Mouse (Mus musculus): ENCODE data around the gene Plekhg1.

Gene Plekhg1

GRCm38 (mm10) chr10:3958591-3958990 lies 218.4 kb downstream of the Plekhg1 start:
- DNase-seq (ENCODE audit: low read depth) = no peak

DNA sequence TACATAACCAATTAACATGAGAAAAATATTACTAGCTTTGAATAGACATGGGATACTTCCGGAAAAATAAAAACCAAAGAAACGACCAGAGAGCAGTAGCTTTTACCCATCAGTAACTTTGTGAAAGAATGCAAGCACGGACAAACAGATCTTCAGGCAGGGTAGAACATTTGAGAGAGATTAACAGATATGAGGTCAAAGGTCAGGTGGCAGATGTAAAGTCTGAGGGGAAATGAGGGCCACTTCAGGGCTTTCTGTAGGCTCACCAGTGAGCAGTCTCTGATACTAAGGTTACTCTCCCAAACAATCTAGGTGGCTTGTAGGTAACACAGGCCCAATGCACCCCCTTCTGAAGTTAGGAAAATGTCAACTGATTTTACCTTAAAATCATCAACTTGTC lies 228.9 kb downstream of the Plekhg1 start:
- DNase-seq (ENCODE audit: low read depth) = no peak

DNA sequence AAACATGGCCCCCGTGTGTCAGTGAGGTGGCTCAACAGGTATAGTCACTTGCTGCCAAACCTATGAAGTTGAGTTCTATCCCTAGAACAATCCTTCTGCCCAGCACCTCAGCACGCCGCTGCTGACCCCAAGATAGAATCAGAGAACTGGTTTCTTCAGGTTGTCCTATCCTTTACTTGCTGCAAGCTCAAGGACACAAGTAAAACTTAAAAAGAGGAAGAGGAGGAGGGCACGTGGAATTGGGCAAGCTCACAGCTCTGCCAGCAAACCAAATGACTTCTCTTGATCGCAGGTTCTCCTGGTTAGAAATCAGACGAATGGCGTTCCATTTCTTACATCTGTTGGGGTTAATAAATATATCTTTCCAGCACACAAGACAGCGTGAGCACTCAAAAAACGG lies 232.1 kb downstream of the Plekhg1 start:
- DNase-seq (ENCODE audit: low read depth) = no peak

- DNase-seq (ENCODE audit: low read depth) = peak; percentile 67
These were observed 232.9 kb downstream of the Plekhg1 start, which contains the start of gene Mthfd1l for GRCm38 (mm10) chr10:3972981-3973588. Gene Mthfd1l (plus strand): TSS chr10:3973118.

- DNase-seq (ENCODE audit: low read depth) = peak; percentile 49
These were observed 233.5 kb downstream of the Plekhg1 start for GRCm38 (mm10) chr10:3973589-3974070.

DNA sequence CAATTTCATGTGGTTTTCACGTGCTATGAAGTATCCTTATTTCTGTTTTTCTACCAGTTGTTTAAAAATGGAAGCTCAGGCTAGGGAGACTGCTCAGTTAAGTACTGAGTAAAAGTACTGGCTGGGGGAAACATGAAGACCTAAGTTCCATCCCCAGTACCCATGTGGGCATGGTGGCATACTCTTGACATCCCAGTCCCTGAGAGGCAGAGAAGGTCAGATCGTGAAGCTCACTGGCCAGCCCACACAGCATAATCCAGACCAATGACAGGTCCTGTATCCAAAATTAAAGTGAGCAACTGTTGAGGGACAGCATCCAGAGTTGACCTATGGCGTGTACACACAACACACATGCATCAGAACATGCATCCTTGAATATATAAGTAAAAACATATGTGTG lies 234.2 kb downstream of the Plekhg1 start:
- no peak for DNase-seq (ENCODE audit: low read depth)

DNA sequence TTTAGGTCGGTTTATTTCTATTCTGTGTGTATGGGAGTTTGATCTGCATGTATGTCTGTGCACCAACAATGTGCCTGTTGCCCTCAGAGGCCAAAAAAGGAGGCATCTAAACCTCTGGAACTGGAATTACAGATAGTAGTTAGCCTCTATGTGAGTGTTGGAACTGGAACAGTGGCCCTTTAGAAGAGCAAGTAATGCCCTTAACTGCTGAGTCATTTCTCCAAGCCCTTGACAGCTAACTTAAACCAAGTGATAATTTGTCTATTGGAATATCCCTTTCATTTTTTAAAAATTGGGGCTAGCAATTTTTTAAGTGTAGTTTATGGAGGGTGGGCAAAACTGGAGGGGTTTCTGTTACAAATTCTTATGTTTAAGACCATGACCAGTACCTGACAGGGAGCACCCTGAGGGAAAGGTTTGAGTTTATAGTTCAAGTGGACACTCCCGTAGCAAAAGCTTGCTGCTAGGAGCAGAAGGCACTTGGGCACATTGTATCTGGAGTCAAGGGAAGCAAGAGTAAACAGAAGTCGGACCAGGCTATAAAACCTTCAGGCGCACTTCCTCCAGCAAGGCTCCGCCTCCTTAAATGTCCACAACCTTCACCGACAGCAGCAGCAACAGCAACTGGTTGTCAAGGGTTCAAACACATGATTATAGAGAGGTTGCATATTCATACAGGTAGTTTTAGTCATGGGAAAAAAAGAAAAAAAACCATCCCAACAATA lies 235.9 kb downstream of the Plekhg1 start:
- no peak for DNase-seq (ENCODE audit: low read depth)

GRCm38 (mm10) chr10:3976623-3977010 lies 236.5 kb downstream of the Plekhg1 start:
- DNase-seq (ENCODE audit: low read depth) = no peak

DNA sequence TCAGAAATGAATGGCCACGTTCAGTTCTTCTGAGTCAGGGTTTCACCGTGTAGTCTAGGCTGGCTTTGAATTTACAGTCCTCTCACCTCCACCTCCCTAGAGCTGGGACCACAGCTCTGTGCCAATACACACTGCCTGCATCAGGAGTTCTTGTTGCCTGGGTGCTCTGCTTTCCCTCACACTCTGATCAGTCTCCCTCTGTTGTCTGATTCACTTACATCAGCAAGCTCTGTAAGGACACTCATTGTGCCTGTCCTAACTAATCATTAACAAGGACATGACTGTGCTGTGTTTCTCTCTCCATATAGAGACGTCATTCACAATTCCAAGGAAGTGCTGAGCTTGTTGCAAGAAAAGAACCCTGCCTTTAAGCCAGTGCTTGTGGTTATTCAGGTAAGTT lies 238.2 kb downstream of the Plekhg1 start:
- no peak for DNase-seq (ENCODE audit: low read depth)

GRCm38 (mm10) chr10:3978792-3979488 lies 238.8 kb downstream of the Plekhg1 start:
- DNase-seq (ENCODE audit: low read depth) = no peak

GRCm38 (mm10) chr10:3980231-3980630 lies 240.1 kb downstream of the Plekhg1 start:
- no peak for DNase-seq (ENCODE audit: low read depth)

DNA sequence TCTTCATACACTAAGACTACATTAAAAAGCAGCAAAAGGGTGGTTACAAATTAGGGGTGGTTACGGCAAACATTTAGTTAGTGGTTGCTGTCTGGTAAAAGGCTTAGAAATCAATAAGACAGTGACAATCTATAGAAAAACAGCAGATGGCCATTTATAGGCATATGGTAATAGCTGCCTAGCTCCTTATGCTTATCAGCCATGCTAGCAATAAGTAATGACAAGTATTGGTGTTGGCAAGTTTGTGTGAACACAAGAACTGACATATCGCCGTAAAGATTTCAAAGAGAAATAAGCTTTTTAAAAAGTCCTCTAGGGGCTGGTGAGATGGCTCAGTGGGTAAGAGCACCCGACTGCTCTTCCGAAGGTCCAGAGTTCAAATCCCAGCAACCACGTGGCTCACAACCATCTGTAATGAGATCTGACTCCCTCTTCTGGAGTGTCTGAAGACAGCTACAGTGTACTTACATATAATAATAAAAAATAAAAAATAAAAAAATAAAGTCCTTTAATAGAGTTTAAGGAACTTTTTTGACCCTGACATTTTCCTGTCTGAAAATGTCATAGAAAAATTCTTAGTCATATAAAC lies 250.2 kb downstream of the Plekhg1 start:
- DNase-seq (ENCODE audit: low read depth) = no peak

GRCm38 (mm10) chr10:3993365-3994102 lies 253.4 kb downstream of the Plekhg1 start:
- no peak for DNase-seq (ENCODE audit: low read depth)

- no peak for DNase-seq (ENCODE audit: low read depth)
These were observed 255.1 kb downstream of the Plekhg1 start for GRCm38 (mm10) chr10:3995277-3995676.

DNA sequence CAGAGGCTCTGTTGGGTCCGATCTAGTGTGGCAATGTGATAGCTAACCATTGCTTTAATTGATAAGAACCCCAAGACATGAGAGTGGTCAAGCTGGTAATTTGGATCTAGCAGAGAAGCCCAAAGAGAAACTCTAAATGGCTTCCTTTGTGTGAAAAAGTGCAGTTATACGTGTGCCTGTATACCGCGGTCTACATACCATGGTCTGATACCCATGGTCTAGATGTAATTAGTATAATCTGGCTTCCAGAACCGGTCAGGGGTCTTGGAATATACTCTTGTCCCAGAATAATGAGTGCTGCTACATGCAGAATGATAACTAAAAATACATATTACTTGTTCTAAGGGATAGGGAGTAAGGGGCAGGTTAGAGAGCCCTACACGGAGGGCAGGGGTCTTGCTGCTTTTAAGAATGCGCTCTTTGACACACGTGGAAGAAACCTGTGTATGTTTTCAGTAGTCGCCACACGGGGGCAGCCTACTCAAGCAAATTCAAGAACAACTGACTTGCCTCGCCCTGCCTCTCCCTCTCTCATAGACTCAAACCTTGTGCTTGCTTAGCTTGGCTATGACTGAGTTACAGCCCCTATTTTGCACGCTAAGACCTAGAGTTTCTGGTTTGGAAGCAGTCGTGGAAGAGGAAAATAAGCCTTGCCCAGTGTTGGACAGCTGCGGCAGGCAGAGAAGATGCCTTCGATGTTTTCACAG lies 256.2 kb downstream of the Plekhg1 start:
- peak; percentile 63 for DNase-seq (ENCODE audit: low read depth)

GRCm38 (mm10) chr10:3997851-3998426 lies 257.8 kb downstream of the Plekhg1 start:
- DNase-seq (ENCODE audit: low read depth) = no peak

DNA sequence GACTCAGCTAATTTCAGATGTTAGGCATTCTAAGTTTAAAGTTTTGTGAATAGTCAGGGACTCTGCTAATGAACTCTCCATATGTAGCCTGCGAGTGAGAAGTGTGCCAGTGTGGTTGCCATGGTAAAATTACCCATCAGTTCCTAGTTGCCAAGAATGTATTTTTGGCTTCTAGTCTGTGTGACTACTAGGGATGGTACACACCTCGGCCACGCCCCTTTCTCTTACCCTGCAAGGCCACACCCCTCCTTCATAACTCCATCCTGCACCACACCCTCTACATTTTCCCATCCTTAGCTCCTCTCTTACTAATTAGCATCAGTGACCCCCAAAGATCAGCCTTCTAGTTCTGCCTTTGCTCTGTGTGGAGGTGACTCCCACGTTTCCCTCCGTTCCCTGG lies 262.5 kb downstream of the Plekhg1 start:
- DNase-seq (ENCODE audit: low read depth) = no peak

DNA sequence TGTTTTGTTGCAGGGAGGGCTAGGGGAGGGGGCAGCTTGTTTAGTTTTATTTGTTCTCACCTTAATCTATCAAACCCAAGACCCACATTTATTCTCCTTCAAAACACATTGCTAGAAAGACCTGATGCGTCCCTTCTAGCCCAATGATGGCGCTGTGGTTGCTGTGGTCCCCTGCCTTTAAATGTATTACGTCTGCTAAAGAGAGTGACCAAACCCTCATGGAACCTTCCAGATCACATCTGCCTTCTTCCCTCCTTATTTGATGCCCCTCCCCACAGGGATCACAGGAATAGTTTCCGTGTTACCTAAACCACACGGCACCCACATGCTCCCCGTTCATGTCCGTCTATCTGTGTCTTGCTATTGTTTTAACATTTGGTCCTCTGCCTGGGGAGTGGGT lies 265.0 kb downstream of the Plekhg1 start:
- DNase-seq (ENCODE audit: low read depth) = no peak

DNA sequence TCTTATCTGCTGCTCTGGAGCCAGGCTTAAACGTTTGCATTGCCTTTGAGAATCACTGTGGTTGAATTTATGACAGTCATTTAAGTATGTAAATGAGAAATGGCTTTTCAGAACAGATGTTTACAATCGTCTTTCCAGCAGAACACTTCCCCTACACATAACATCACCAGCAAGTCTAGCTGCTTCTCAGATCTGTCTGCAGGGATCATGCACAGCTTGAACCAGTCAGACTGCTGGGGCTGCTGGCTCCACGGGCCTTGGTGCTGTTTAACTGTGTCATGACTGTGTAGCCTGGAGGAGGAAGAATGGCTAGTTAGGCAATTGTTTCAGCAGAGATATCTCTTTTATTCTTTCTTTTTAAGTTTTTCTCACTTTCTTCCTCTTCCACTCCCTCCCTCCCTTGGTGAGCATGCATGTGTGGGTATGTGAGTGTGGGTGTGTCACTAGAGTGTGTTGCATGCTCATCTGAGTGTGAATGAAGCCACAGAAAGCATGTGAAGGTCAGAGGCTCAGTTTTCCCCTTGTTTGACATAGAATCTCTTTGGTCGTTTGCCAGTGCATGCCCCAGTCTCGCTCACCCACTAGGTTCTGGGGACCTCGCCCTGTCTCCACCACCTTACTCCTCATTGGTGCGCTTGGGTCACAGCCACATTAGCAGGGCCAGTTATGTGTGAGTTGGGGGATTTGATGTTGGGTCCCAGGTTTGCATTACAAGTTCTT lies 266.3 kb downstream of the Plekhg1 start:
- no peak for DNase-seq (ENCODE audit: low read depth)
